Mouse (Mus musculus): ENCODE results near the gene Nkx6-2.

Nkx6-2 gene

DNA sequence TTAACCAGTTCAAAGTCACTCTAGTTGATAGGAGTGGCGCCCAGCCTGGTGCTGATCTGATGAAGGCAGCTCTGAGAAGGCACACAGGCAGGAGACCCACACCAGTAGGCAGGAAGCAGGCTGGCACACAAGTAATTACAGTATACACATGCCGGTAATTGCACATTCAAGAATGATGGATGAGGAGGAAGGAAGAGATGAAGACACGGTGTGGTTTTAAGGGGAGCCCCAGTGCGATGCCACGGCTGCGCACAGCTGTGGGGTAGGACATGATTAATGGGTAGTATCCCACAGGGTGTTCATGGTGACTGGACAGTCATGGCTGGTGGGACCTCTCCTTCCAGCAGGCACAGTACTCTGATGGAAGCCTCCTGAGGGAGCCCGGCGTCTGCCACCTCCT lies 16.1 kb downstream of the Nkx6-2 start:
- no peak for DNase-seq (ENCODE audit: low spot score)

DNA sequence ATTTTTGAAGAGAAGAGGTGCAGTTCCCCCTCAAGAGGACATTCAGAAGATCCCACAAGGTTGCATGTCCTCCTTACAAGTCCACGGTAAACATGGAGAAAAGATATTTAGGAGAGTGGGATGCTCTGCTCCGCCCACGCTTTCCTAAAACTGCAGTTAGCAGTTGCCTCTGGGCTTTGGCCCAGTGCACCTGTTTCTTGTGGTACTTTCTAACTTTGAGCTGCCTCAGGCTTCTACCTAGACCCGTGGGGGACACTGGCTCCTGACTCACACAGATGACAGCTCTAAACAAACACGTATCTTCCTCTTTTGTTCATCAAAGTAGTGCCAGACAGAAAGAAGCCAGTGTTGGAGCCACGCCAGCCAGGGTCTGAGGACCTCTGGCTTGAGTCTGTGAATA lies 16.6 kb downstream of the Nkx6-2 start:
- DNase-seq (ENCODE audit: low spot score) = no peak

DNA sequence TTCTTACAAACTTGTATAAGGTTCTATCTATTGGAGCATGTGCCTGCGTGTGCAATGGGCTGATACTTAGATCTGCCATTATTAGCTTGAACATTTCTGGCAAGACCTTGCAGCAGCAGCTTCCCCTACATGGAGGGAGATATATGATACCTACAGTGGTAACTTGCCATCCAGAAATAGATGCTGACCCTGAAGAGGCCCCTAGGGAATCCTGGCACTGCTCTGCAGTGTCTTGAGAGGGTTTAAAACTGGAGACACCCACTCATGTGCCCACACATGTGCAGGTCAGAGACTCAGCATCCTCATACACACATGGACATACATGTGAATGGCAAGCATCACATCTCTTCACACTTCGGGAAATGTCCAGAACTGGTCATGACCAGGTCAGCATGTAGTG lies 18.4 kb downstream of the Nkx6-2 start:
- DNase-seq (ENCODE audit: low spot score) = no peak

DNA sequence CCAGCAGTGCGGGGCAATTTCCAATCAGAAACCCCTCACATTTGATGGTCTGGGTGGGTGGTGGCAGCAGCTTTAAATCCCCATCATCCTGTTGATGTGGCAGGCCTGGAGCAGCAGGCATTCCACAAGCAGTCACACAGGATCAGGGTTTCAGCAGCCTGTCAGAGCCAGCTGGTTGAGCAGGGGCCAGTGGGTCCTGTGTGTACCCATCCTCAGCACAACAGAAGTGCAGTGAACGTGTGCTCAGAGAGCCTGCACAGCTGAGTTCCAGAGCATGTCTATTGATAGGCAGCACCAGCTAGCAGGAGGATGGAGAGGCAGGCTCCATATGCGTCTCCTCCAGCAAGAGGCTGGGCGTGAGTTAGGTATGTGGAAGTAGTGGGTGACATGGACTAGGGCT lies 19.2 kb downstream of the Nkx6-2 start:
- DNase-seq (ENCODE audit: low spot score) = no peak

DNA sequence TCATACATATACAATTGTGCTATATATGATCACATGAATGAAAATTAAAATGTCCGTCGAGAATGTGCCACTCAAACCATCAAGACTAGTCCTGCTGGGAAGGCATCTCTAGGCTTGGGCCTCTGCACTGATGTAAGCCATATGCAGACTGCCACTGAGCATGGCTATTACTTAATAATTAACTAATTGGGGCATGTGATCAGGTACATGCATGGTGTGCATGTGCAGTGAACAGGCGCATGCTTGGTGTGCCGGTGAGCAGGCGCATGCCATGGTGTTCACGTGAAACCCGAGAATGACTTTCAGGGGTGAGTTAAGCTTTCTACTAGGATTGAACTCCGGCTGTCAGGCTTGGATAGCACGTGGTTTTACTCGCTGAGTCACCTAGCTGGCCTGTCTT lies 22.9 kb downstream of the Nkx6-2 start:
- DNase-seq (ENCODE audit: low spot score) = no peak

DNA sequence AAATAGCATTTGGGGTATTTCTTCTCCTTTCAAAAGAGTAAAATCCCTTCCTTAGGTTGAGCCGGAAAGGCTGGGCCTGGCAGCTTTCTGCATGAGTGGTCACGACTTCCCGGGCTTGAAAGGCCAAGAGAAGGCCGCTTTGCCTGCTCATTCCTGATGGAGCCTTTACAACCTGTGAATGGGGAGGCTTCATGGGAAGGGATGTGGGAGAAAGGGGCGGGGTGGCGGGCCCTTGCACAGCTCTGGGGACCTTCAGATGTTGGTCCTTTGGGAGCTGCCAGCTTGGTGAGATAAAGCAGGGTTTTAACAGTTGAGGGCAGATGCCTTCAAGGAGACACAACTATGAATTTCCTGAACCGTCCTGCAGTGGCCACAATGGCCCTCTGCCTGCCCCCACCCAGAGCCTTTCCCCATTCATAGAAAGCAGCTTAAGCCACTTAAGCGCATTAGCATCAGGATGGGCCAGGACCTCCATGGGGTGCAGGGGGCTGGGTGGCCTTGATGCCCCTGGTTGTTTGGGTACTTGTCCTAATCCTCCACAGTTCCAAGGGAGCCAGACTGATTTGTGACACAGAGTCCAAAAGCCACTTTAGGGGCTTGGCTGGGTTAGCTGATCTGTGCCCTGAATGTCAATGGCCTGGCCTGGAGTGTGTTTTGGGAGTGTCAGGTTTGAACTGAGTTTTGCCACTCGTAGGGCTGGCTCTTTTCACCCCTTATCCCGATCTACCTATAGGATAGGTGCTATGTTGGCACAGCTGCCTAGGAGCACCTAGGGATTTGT lies 25.7 kb downstream of the Nkx6-2 start:
- DNase-seq (ENCODE audit: low spot score) = no peak

DNA sequence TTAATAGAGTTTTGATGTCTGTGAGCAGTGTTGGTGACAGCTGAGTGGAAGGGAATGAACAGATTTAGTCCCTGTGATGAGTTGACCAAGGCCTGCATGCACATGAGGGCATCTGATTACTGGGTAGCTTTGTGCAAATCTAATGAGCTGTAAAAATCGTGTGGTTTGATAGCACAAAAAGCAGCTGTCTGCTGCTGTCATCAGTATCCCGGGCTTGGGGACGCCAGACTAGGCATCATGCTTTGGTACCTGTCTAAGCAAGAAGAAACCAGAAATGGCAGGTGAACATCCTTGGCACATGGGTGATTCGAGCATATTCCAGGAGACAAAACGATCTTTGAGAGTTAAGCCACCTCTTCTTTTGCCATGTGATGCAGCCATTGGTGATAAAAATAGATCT lies 26.3 kb downstream of the Nkx6-2 start:
- no peak for DNase-seq (ENCODE audit: low spot score)

DNA sequence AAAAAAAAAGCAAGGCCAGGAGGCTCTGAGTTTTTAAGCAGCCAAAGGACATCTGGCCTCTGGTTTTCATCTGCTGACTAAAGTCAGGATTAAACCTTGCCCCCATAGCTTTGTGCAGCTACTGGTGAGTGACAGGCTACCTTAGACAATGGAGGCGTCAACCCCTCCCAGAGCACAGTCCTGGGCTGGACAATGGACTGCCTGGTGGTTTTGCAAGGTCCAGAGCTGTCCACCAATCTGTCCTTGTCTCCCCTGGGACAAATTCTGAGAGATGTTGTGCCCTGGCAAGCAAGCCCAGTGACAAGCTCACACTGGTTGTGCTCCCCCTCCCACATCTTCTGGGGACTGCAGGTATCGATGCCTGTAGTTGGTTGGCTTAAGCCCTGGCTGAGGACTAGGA lies 31.1 kb downstream of the Nkx6-2 start:
- no peak for DNase-seq (ENCODE audit: low spot score)

DNA sequence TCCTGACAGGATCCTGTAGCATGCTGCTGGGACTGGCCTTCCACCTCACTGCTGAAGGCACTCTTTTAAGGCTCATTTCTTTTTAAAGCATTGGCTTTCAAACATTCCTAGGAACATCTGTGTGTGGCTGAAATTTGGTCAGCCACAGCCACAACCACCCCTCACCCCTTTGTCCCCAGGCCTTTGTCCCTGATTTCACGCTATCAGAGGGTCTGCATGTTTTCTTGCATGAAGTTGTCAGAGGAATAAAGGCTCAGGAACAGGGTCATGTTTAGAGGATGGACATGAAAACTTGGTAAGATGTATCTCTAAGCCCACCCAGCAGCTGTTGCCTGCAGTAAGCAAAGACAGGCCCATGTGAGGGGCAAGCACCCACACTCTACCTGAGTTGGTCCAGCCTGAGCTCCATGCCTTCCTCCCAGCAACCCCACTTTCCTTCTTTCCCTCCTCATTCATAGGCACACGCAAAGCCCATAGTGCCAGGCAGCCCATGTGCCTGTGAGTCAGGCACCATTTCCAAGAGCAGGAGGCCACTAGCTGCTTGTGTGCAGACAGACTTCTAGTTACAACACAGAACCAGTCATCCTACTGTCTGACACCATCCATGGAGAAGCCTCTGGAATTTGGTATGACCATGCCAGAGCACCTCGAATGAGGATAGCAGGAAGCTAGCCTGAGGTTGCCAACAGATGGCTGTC lies 32.4 kb downstream of the Nkx6-2 start:
- DNase-seq (ENCODE audit: low spot score) = no peak

DNA sequence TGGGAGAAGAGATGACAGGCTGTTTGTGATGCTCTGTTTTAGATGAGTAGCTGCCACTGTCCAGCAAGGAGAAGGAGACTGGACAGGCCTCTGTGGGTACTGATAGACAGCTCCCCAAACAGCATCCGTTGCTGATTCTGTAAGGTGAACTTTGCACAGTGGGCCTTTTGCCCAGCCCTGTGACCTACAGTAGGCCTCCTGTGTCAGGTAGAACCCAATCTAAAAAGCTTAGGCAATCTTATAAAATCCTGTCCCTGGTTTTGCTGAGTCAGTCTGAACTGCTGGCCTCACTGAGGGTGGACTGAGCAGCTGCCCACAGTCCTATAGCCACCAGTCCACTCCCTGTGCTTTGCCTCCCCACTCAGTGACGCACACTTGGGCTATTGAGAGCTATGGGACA lies 35.3 kb downstream of the Nkx6-2 start:
- DNase-seq (ENCODE audit: low spot score) = no peak

DNA sequence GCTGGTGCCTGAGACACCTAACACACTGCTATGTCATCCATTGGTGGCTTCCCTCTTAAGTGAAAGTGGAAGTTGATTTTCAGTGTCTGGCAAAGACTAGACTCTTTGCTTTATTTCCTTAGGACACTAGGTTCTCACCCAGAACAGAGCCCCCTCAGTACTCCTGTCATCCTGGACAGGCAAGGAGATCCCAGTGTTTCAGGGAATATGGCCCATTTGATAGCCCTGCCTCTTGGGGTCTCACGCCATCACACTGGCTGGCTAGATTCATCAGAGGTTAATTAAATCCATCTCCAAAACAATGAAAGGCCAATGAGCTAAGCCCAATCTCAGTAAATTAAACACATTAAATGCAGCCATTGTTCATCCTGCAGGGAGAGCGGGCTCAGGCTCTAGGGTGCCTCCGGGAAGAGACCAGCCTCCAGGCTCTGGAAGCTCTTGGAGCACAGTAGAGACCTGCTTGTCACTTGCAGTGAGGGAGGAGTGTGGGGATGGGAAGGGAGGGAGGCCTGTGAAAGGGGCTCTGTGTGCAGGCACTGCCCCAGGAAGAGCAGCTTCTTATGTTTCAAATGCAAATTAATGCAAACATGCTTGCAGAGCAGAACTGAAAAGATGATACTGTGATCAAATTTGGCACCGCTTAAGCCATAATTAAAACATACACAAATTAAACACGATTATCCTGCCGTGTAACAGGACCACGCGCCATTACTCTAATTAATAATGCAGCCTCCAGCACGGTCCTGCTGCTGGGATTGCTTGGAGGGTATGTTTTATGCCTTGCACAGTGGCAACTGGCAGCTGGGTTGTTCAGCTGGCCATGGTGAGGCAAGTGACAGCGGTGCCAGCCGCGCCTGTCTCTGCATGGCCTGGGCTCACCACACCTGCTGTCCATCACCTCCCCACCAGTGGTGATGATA lies 37.6 kb downstream of the Nkx6-2 start:
- no peak for DNase-seq (ENCODE audit: low spot score)

DNA sequence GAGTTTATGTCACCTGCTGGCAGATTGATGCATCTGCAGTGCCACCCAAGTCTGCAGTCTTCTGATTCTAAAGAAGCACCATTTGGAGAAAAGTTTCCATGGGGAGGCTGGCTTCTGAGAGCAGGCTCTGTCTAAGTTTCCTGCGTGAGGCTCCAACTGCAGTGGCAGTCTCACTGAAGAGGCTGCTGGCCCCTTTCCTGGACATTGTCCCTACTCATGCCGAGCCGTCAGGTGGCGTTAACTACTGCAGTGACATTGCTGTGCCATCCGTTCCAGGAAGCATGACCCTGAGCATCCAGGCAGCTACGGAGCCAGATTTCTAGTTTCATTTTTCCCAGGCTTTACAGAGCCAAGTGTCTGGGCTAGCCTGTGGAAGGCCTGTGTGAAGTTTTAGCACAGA lies 41.2 kb downstream of the Nkx6-2 start:
- DNase-seq (ENCODE audit: low spot score) = no peak

DNA sequence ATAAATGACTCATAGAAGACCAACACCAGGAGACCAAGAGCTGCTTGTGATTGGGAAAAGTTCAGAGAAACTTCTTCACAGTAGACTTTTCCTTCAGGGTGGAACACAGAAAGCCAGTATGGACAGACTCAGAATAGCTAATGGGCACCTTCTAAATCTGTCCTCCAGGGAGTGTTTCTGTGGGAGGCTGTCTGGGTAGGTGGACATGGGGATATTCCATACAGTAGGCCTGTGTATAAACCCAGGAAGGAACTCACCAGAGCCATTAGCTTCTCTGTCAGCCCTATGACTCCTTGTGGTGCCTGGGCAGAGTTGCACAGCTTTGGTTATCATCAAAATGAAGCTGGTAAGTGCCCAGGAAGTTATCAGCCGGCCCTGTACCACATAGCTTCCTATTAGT lies 42.0 kb downstream of the Nkx6-2 start:
- DNase-seq (ENCODE audit: low spot score) = no peak

DNA sequence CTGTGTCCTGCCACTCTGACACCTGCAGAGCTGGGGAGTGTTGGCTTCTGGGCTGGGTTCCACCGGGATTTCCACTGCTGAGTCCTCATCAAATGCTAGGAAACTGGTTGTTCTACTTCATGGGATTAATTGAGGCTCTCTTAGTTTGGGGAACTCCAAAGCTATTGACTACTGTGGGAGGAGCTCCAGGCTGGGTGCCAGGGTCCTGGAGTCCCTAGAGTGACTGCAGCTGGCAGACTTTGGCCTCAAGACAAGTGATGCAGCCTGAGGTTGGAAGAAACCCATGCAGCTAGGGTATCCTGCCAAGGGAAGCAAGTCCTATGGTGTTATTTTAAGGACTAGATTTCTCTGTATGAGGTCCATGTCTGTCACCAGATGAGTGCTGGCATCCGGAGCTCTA lies 44.1 kb downstream of the Nkx6-2 start:
- no peak for DNase-seq (ENCODE audit: low spot score)

DNA sequence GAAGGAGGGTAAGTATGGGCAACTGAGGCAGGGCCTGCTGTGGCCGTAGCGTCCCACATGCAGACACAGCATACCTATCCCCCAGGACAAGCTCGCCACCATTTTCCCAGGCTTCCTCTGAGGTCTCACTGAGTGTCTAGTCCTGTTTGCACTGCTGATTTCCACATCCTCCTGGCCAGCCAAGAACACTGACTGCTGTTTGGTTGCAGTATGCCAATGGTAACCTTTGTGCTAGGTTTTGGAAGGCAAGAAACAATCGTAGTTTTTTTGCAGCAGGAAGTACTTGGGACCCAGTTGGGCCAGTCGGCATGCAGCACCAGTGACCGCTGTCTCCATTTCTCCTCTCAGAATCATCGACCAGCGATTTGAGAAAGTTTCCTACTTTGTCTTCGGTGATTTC lies 44.8 kb downstream of the Nkx6-2 start:
- DNase-seq (ENCODE audit: low spot score) = no peak

DNA sequence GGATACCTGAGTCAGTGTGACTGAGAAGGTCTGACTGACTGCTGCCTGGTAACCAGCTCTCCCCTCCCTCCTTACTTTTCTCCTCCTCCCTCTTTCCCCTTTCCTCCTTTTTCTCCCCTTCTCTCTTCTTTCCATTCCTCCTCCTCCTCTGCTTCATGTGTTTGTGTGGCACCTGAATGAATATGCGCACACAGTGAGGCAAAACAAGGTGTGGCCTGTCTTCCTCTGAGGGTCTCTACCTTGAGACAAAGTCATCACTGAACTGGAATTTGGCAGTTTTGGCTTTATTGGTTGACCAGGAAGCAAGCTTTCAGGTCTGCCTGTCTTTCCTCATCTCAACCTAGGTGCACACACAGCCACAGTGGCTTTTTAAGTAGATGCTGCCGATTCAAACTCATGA lies 45.8 kb downstream of the Nkx6-2 start:
- DNase-seq (ENCODE audit: low spot score) = no peak

DNA sequence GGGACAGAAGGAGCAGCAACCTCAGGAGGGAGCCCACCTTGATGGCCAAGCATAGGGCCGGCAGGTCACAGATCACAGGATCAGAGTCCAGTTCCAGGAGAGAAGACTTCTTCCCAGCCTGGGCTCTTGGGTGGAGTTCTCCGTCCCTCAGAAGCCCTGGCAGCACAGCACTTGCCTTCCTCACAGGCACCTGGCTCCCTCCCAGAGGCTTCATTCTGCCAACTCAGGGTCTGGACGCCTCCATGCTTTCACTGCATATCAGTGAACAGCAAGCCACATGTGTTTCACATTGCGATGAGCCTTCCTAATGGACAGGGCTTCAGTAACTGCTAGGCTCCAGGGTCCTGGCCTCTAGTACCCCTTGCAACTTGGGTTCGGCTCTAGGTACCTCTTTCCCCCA lies 46.3 kb downstream of the Nkx6-2 start:
- DNase-seq (ENCODE audit: low spot score) = no peak

DNA sequence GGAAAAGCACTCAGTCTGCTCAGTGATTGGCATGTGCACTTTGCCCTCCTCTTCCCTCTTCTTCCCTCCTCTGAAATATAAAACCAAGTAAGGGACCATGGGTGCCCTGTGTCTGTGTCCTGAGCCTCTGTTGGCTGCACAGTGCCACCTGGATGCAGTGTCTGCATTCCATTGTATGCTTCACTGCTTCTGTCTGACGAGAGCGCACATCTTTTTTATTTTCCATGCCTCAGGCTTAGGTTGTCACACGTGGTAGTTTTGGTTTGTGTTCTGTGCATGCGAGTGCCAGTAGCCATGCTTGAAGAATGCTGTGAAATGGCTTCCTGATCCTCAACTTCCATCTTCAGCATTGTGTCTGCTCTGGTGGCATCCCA lies 51.2 kb downstream of the Nkx6-2 start:
- DNase-seq (ENCODE audit: low spot score) = no peak

DNA sequence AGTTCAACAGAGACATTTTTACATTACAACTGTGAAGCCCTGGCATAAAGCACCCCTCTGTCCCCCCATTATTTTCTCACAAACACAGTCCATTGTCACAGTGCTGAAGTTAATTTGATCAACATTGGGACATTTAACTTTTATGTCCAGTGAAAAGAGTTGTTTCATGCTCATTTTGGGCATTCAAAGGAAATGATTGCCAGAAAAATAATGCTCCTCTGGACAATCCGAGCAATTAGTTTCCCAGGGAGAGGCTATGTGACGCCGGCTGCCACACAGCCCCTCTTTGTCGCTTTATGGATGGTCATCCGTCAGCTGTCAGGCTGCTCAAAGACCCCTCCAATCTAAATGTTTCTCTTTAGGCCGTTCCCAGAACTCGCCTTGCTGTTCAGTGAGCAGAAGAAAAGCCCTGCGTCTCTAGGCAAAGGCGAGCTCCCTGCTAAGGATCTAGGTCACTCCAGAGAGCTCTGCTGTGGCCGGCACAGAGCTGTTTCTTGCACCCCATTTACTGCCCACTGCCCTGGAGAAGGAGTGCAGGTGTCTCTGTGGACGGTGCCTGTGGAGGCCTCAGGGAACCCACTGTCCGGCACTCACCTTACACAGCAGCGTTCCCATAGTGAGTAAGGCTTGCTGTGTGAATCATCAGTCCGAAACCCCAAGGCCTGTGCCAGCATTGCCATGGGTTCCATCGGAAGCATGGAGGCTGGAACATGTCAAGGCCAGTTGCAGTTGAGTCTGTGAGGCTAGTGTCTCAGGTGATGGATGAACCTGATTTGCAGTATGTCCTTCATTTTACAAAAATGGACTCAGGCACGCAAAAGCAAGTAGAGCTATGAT lies 51.8 kb downstream of the Nkx6-2 start:
- DNase-seq (ENCODE audit: low spot score) = no peak

Measured in urinary bladder, postnatal 10 days (tissue).